Mouse (Mus musculus) forebrain, embryonic 14.5 days (tissue): ENCODE results near the gene Spi1. TPM values are rescaled to one million over a fixed set of nuclear protein-coding genes. Genes with fewer than 3 reads are reported as not detected.

Experiments used
- ATAC-seq: fragments of 200-750 bp; cut with Nextera tagmentation; 2 replicates; pipeline ENCODE4 v1.8.0; 2017; ENCODE audit warnings: mild to moderate bottlenecking, moderate library complexity
- DNase-seq: peaks from one replicate; pipeline ENCODE4 v3.0.0-alpha.2; 2015; ENCODE audit warnings: low spot score
- H3K27ac ChIP-seq: fragments of 300-500 bp; sonication (generic); 2 replicates; pipeline ENCODE4 v1.5.1; 2014; ENCODE audit warnings: low read depth, mild to moderate bottlenecking, control low read depth, low read length, moderate library complexity
- H3K27me3 ChIP-seq: fragments of 300-500 bp; sonication (generic); replicated peaks from 2 replicates; pipeline ENCODE4 v1.6.1; 2014; ENCODE audit warnings: low read length, control low read depth, mixed read lengths; ENCODE audit not compliant: control insufficient read depth, insufficient read depth
- H3K36me3 ChIP-seq: fragments of 300-500 bp; sonication (generic); 2 replicates; pipeline ENCODE4 v1.6.1; 2014; ENCODE audit warnings: low read length, control low read depth; ENCODE audit not compliant: control insufficient read depth, insufficient read depth
- H3K4me1 ChIP-seq: fragments of 300-500 bp; sonication (generic); 2 replicates; pipeline ENCODE4 v1.6.1; 2014; ENCODE audit warnings: antibody characterized with exemption, low read length, control low read depth; ENCODE audit not compliant: control insufficient read depth, insufficient read depth
- H3K4me2 ChIP-seq: fragments of 300-500 bp; sonication (generic); 2 replicates; pipeline ENCODE4 v1.6.1; 2014; ENCODE audit warnings: mild to moderate bottlenecking, control low read depth, low read length
- H3K4me3 ChIP-seq: fragments of 300-500 bp; sonication (generic); 2 replicates; pipeline ENCODE4 v1.5.1; 2014; ENCODE audit warnings: low read depth, low read length, control low read depth
- H3K9ac ChIP-seq: fragments of 300-500 bp; sonication (generic); 2 replicates; pipeline ENCODE4 v1.6.1; 2014; ENCODE audit warnings: mild to moderate bottlenecking, low read length, control low read depth, moderate library complexity
- H3K9me3 ChIP-seq: fragments of 300-500 bp; sonication (generic); replicated peaks from 2 replicates; pipeline ENCODE4 v1.6.1; 2016; ENCODE audit warnings: low read length, control low read depth, mixed read lengths; ENCODE audit not compliant: control insufficient read depth
- WGBS: fragments of 180-500 bp; shearing (Covaris S2); extraction: QIAGEN DNeasy Blood & Tissue Kit; methylation state at CpG from one replicate; pipeline ENCODE4 v1.1.7; 2014; 5-methylcytosine and 5-hydroxymethylcytosine counted together
- polyA plus RNA-seq: library from polyadenylated mRNA; unstranded; fragments of >200 nt; fragmentation: Nextera tagmentation; extraction: Ambion mirVana; gene quantifications from 2 replicates; pipeline ENCODE4 v1.2.1, GENCODE M21; 2014

Gene Spi1
- polyA plus RNA-seq, 1 experiment from 2014 or later = 2.9 TPM

GRCm38 (mm10) chr2:91120261-91120671, 38.1 kb downstream of the Spi1 start:
- 82% methylated on average over 6 of the region's 6 CpGs for WGBS
- Histone ChIP-seq H3K27me3 (no peaks in the 10 kb centered on the region), H3K4me3 (no peak overlapping the region), H3K36me3 (no peaks in the 10 kb centered on the region), H3K27ac (no peak overlapping the region), H3K9ac (no peak overlapping the region), H3K4me1 (peaks cover 1% of the 10 kb centered on the region; the same call in 1 of the 2 replicates), H3K4me2 (no peak overlapping the region), H3K9me3 (no peaks in the 10 kb centered on the region)
- no peak for ATAC-seq
- no peak for DNase-seq

- 89% methylated on average over 6 of the region's 6 CpGs for WGBS
- no peaks in the 10 kb centered on the region for H3K27me3 ChIP-seq
- H3K4me3 ChIP-seq = no peak overlapping the region
- no peak overlapping the region for H3K9ac ChIP-seq
- DNase-seq (no peak), ATAC-seq (no peak)
- H3K36me3 ChIP-seq = no peaks in the 10 kb centered on the region
- H3K27ac ChIP-seq = no peak overlapping the region
- no peak overlapping the region for H3K4me2 ChIP-seq
- H3K9me3 ChIP-seq = no peaks in the 10 kb centered on the region
- no peaks in the 10 kb centered on the region for H3K4me1 ChIP-seq
These were observed 38.8 kb downstream of the Spi1 start for GRCm38 (mm10) chr2:91121011-91121410.

- H3K4me1 ChIP-seq = no peaks in the 10 kb centered on the region
- DNase-seq = no peak
- 66% methylated on average over 8 of the region's 8 CpGs for WGBS
These were observed 39.3 kb downstream of the Spi1 start for GRCm38 (mm10) chr2:91121497-91121896.

GRCm38 (mm10) chr2:91123521-91123920, 41.3 kb downstream of the Spi1 start:
- Histone ChIP-seq H3K27ac (no peak overlapping the region), H3K4me3 (no peak overlapping the region), H3K36me3 (no peaks in the 10 kb centered on the region), H3K9ac (no peak overlapping the region), H3K4me2 (no peak overlapping the region), H3K9me3 (no peaks in the 10 kb centered on the region), H3K27me3 (no peaks in the 10 kb centered on the region), H3K4me1 (no peaks in the 10 kb centered on the region)
- no peak for ATAC-seq
- no peak for DNase-seq
- 79% methylated on average over 6 of the region's 6 CpGs for WGBS

More at GRCm38 (mm10) chr2:91121497-91121896, 39.3 kb downstream of the Spi1 start:
- Histone ChIP-seq H3K4me2 (no peak overlapping the region), H3K9me3 (no peaks in the 10 kb centered on the region), H3K9ac (no peak overlapping the region), H3K27me3 (no peaks in the 10 kb centered on the region), H3K4me3 (no peak overlapping the region), H3K27ac (no peak overlapping the region), H3K36me3 (no peaks in the 10 kb centered on the region)
- no peak for ATAC-seq

- DNase-seq (no peak), ATAC-seq (no peak)
- no peaks in the 10 kb centered on the region for H3K36me3 ChIP-seq
- no peak overlapping the region for H3K4me2 ChIP-seq
- H3K9ac ChIP-seq = no peak overlapping the region
- no peaks in the 10 kb centered on the region for H3K9me3 ChIP-seq
- no peaks in the 10 kb centered on the region for H3K4me1 ChIP-seq
- H3K27ac ChIP-seq = no peak overlapping the region
- 84% methylated on average over 10 of the region's 10 CpGs for WGBS
- no peak overlapping the region for H3K4me3 ChIP-seq
- H3K27me3 ChIP-seq = no peaks in the 10 kb centered on the region
These were observed 42.9 kb downstream of the Spi1 start for GRCm38 (mm10) chr2:91125101-91125500.

- Histone ChIP-seq H3K9ac (no peak overlapping the region), H3K36me3 (no peaks in the 10 kb centered on the region), H3K27me3 (no peaks in the 10 kb centered on the region), H3K9me3 (no peaks in the 10 kb centered on the region), H3K4me3 (no peak overlapping the region), H3K4me1 (no peaks in the 10 kb centered on the region), H3K4me2 (no peak overlapping the region), H3K27ac (no peak overlapping the region)
- 79% methylated on average over 5 of the region's 5 CpGs for WGBS
- DNase-seq = no peak
- ATAC-seq = no peak
These were observed 46.6 kb downstream of the Spi1 start for GRCm38 (mm10) chr2:91128761-91129160.

- DNase-seq (no peak), ATAC-seq (no peak)
- Histone ChIP-seq H3K9me3 (no peaks in the 10 kb centered on the region), H3K4me1 (no peaks in the 10 kb centered on the region), H3K27me3 (no peaks in the 10 kb centered on the region), H3K36me3 (no peaks in the 10 kb centered on the region), H3K4me3 (no peak overlapping the region), H3K27ac (no peak overlapping the region), H3K4me2 (no peak overlapping the region), H3K9ac (no peak overlapping the region)
- 92% methylated on average over 6 of the region's 6 CpGs for WGBS
These were observed 47.9 kb downstream of the Spi1 start for GRCm38 (mm10) chr2:91130126-91130525.

GRCm38 (mm10) chr2:91131251-91131650, 49.1 kb downstream of the Spi1 start:
- Histone ChIP-seq H3K4me2 (no peak overlapping the region), H3K9me3 (no peaks in the 10 kb centered on the region), H3K27ac (no peak overlapping the region), H3K9ac (no peak overlapping the region), H3K27me3 (no peaks in the 10 kb centered on the region), H3K36me3 (no peaks in the 10 kb centered on the region), H3K4me1 (no peaks in the 10 kb centered on the region), H3K4me3 (no peak overlapping the region)
- DNase-seq (no peak), ATAC-seq (no peak)
- WGBS = 91% methylated on average over 15 of the region's 15 CpGs

- Histone ChIP-seq H3K27me3 (no peaks in the 10 kb centered on the region), H3K9ac (no peak overlapping the region), H3K4me2 (no peak overlapping the region), H3K4me3 (no peak overlapping the region), H3K27ac (no peak overlapping the region), H3K9me3 (no peaks in the 10 kb centered on the region), H3K4me1 (no peaks in the 10 kb centered on the region), H3K36me3 (0 out of 2 replicates have a peak, but pooled peaks cover 1% of the 10 kb centered on the region)
- ATAC-seq (no peak), DNase-seq (no peak)
- WGBS = 94% methylated on average over 3 of the region's 3 CpGs
These were observed 49.8 kb downstream of the Spi1 start for GRCm38 (mm10) chr2:91132035-91132434.
